Mouse (Mus musculus) mature B cell (primary cell): ENCODE results near the gene Ecpas.

ENCODE experiments used
- in situ Hi-C: fragments of 300-500 bp; cut with MboI; formaldehyde crosslinking; loops from 2 replicates; pipeline ENCODE4 v1.14.3; 2019

Gene Ecpas

GRCm38 (mm10) chr4:58912629-58913335 lies at the start of gene Ecpas:
Gene Ecpas (minus strand): TSS chr4:58912749.
- in situ Hi-C loops, result no loop called here

GRCm38 (mm10) chr4:58961719-58962118 lies 49.2 kb upstream of the Ecpas start:
- in situ Hi-C loops, result no loop called here

- in situ Hi-C loops, result no loop called here
Observed at GRCm38 (mm10) chr4:58952630-58953029, 40.1 kb upstream of the Ecpas start.

- in situ Hi-C loops, result no loop called here
Observed at GRCm38 (mm10) chr4:58948391-58948790, 35.8 kb upstream of the Ecpas start.

- in situ Hi-C loops, result no loop called here
Observed at GRCm38 (mm10) chr4:58944695-58945094, 32.1 kb upstream of the Ecpas start.

GRCm38 (mm10) chr4:58944206-58944553 lies 31.6 kb upstream of the Ecpas start:
- in situ Hi-C loops, result no loop called here

GRCm38 (mm10) chr4:58943420-58944205 lies 31.1 kb upstream of the Ecpas start, which contains the start of gene Zkscan16:
Gene Zkscan16 (plus strand): TSS chr4:58943628.
- in situ Hi-C loops, result no loop called here

- in situ Hi-C loops, result no loop called here
Observed at GRCm38 (mm10) chr4:58942942-58943341, 30.4 kb upstream of the Ecpas start.

GRCm38 (mm10) chr4:58941638-58942037 lies 29.1 kb upstream of the Ecpas start:
- in situ Hi-C loops, result no loop called here

- in situ Hi-C loops, result no loop called here
Observed at GRCm38 (mm10) chr4:58935846-58936245, 23.3 kb upstream of the Ecpas start.

- in situ Hi-C loops, result no loop called here
Observed at GRCm38 (mm10) chr4:58934746-58935476, 22.4 kb upstream of the Ecpas start.

- in situ Hi-C loops, result no loop called here
Observed at GRCm38 (mm10) chr4:58934308-58934707, 21.8 kb upstream of the Ecpas start.

- in situ Hi-C loops, result no loop called here
Observed at GRCm38 (mm10) chr4:58932541-58932940, 20.0 kb upstream of the Ecpas start.

- in situ Hi-C loops, result no loop called here
Observed at GRCm38 (mm10) chr4:58927661-58928060, 15.1 kb upstream of the Ecpas start.

GRCm38 (mm10) chr4:58926120-58926519 lies 13.6 kb upstream of the Ecpas start:
- in situ Hi-C loops, result no loop called here

- in situ Hi-C loops, result no loop called here
Observed at GRCm38 (mm10) chr4:58925664-58926063, 13.1 kb upstream of the Ecpas start.

- in situ Hi-C loops, result no loop called here
Observed at GRCm38 (mm10) chr4:58923933-58924332, 11.4 kb upstream of the Ecpas start.

- in situ Hi-C loops, result no loop called here
Observed at GRCm38 (mm10) chr4:58915081-58915826, 2.7 kb upstream of the Ecpas start.

GRCm38 (mm10) chr4:58913336-58914026 lies 932 bp upstream of the Ecpas start:
- in situ Hi-C loops, result no loop called here

- in situ Hi-C loops, result no loop called here
Observed at GRCm38 (mm10) chr4:58911831-58912628, 519 bp downstream of the Ecpas start.
